Mouse (Mus musculus): ENCODE data around the gene Tdrkh.

GRCm38 (mm10) chr3:94372641-94373040, 40.4 kb upstream of the Tdrkh start, which contains the start of gene Rorc:
- no peak for TF ChIP-seq CTCF (IDR thresholded peaks at IDR 0.05; ENCODE audit: low read depth, low read length)
- no peak for TF ChIP-seq POLR2A (IDR thresholded peaks at IDR 0.05; ENCODE audit: insufficient read depth, low read length)
- no peak for TF ChIP-seq EP300 (IDR thresholded peaks at IDR 0.05; ENCODE audit: insufficient read depth, low read depth, low read length)
